Mouse (Mus musculus): ENCODE data around the gene Rspo1. TPM values are rescaled to one million over a fixed set of nuclear protein-coding genes. Genes with fewer than 3 reads are reported as not detected.
"Not testable (repeated sequence)": the region's sequence is repeated elsewhere in the genome, so short reads cannot be mapped to it uniquely, and the experiment has no call there.

The Rspo1 gene
- polyA plus RNA-seq (2015; fragmentation: Nextera tagmentation; extraction: Ambion mirVana) = 4.9 and 8.5 TPM in 2 replicates

DNA sequence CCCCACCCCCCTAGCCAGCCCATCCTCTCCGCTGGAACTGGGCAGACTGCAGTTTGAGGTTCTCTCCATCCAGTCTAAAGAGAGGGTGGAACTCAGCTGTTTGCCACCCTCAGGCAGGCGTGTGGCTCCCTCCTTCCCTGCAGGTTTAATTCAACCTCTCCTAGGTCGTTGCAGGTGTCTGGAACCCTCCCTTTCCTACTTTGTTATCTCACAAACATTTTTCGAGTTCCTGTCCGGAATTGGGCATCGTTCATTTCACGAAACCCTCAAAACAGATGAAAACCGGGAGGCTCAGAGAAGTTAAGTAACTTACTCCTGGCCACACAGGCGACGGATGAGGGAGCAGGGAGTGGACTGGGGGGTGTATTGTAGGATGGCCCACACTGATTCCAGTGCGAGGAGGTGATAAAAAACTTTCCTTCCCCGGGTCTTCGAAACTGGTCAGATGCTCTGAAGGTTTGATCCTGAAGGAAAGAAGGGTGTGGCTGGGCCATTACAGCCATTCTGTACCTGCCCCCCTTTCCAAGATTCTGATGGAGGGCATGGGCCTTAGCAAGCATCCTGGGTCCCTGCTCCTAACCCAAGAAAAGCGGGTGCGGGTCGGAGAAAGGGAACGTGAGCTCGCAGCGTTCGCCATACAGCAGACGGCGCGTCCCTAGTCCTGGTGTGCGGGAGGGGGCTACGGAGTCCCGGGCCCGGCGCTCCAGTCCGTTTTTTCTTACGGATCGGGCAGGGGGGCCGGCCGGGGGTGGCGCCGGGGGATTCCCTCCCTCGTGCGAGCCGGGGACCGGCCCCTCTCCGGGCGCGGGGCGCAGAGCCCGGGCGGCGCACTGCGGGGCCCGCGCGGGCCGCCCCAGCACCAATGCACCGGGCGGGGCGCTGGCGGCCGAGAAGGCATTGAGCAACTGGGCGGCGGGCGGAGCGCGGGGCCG is at the start of gene Rspo1:
Rspo1 (plus strand) TSS at position 760 of the 932 bp plus-strand sequence.
- 2% methylated on average over 37 of the region's 62 CpGs for WGBS
- Histone ChIP-seq H3K4me3 (peak within 1 kb of the TSS; percentile 42), H3K4me2 (peak within 1 kb of the TSS; percentile 64), H3K36me3 (ENCODE audit: poor library complexity, severe bottlenecking) (no peaks in the 10 kb centered on the region), H3K9ac (peak within 1 kb of the TSS; percentile 45; the same call in 1 of the 2 replicates), H3K27me3 (peaks cover 87% of the 10 kb centered on the region), H3K27ac (no peak within 1 kb of the TSS), H3K4me1 (peaks cover 37% of the 10 kb centered on the region), H3K9me3 (replicated peaks) (no peaks in the 10 kb centered on the region)
- peak; percentile 21; the same call in 1 of the 2 replicates for ATAC-seq

GRCm38 (mm10) chr4:124936613-124937471 is 49.4 kb upstream of the Rspo1 start, which contains the start of gene 9930104L06Rik:
Gene 9930104L06Rik, plus strand, starts transcription at chr4:124937048.
- no peak within 1 kb of the TSS for H3K27ac ChIP-seq
- peaks cover 27% of the 10 kb centered on the region for H3K4me1 ChIP-seq
- H3K9ac ChIP-seq = peak within 1 kb of the TSS; percentile 81
- H3K4me3 ChIP-seq = peak within 1 kb of the TSS; percentile 80
- peak within 1 kb of the TSS; percentile 85 for H3K4me2 ChIP-seq
- peak; percentile 100 for ATAC-seq
- H3K36me3 ChIP-seq (ENCODE audit: poor library complexity, severe bottlenecking) = peaks cover 29% of the 10 kb centered on the region
- H3K27me3 ChIP-seq = no peaks in the 10 kb centered on the region
- H3K9me3 ChIP-seq (replicated peaks) = no peaks in the 10 kb centered on the region
- under 1% methylated on average over 52 of the region's 52 CpGs for WGBS

GRCm38 (mm10) chr4:124939211-124939610 is 47.0 kb upstream of the Rspo1 start, which contains the start of gene Cdca8:
Gene Cdca8, minus strand, starts transcription at chr4:124939311.
- Histone ChIP-seq H3K36me3 (ENCODE audit: poor library complexity, severe bottlenecking) (peaks cover 41% of the 10 kb centered on the region), H3K4me1 (peaks cover 27% of the 10 kb centered on the region), H3K4me2 (peak within 1 kb of the TSS; percentile 85; the same call in 1 of the 2 replicates)
- 96% methylated on average over 4 of the region's 4 CpGs for WGBS
- H3K4me3 ChIP-seq; H3K9me3 ChIP-seq (replicated peaks); H3K27ac ChIP-seq; H3K27me3 ChIP-seq; H3K9ac ChIP-seq; ATAC-seq: not testable (repeated sequence)

GRCm38 (mm10) chr4:124943022-124943421 is 43.2 kb upstream of the Rspo1 start:
- no peak overlapping the region for H3K4me2 ChIP-seq
- H3K4me1 ChIP-seq = peaks cover 5% of the 10 kb centered on the region; the same call in 1 of the 2 replicates
- no peak overlapping the region for H3K27ac ChIP-seq
- no peaks in the 10 kb centered on the region for H3K9me3 ChIP-seq (replicated peaks)
- WGBS = 12% methylated on average over 4 of the region's 4 CpGs
- no peak for ATAC-seq
- H3K27me3 ChIP-seq = no peaks in the 10 kb centered on the region
- H3K9ac ChIP-seq = no peak overlapping the region
- H3K36me3 ChIP-seq (ENCODE audit: poor library complexity, severe bottlenecking) = peaks cover 41% of the 10 kb centered on the region
- H3K4me3 ChIP-seq = no peak overlapping the region

DNA sequence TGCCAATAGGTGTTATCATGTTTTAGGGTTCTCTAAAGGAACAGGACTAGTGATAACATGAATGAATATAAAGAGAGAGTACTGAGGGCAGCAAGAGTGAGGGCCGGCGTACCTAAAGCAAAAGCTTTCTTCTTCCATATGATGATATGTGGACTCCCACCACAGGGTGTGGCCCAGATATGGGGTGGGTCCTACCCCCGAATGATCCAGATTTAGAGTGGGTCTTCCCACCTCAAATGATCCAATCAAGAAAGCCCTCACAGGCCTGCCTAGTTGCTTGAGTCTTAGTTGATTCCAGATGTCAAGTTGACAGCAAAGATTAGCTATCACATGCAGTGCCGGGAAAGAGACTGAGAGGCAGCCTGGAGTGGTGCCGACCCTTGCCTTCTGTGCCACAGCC is 42.4 kb upstream of the Rspo1 start:
- Histone ChIP-seq H3K4me1 (no peaks in the 10 kb centered on the region), H3K27me3 (no peaks in the 10 kb centered on the region), H3K9ac (no peak overlapping the region), H3K4me2 (no peak overlapping the region), H3K36me3 (ENCODE audit: poor library complexity, severe bottlenecking) (peaks cover 36% of the 10 kb centered on the region), H3K27ac (no peak overlapping the region), H3K4me3 (no peak overlapping the region), H3K9me3 (replicated peaks) (no peaks in the 10 kb centered on the region)
- ATAC-seq = no peak
- WGBS = 85% methylated on average over 5 of the region's 5 CpGs

DNA sequence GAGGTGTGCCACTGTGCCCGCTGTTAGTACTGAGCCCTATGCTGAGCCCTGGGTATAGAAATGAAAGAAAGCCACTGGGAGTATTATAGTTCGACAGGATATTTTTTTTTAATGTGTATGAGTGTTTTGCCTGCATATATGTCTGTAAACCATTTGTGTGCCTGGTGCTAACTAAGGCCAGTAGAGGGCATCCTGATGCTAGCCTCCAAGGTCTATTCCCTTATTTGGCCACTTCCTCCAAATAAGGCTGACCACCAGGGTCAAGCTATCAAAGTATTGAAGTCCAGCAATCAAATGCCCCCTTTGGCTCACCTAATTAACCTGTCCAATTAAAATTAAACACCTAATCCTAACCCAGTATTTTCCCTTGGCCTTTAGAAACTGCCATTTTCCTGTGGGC is 41.3 kb upstream of the Rspo1 start:
- Histone ChIP-seq H3K27me3 (no peaks in the 10 kb centered on the region), H3K36me3 (ENCODE audit: poor library complexity, severe bottlenecking) (peaks cover 27% of the 10 kb centered on the region), H3K9me3 (replicated peaks) (no peaks in the 10 kb centered on the region), H3K4me3 (no peak overlapping the region), H3K9ac (no peak overlapping the region), H3K27ac (no peak overlapping the region), H3K4me2 (no peak overlapping the region), H3K4me1 (no peaks in the 10 kb centered on the region)
- 65% methylated on average over 2 of the region's 2 CpGs for whole genome bisulfite sequencing
- ATAC-seq = no peak

DNA sequence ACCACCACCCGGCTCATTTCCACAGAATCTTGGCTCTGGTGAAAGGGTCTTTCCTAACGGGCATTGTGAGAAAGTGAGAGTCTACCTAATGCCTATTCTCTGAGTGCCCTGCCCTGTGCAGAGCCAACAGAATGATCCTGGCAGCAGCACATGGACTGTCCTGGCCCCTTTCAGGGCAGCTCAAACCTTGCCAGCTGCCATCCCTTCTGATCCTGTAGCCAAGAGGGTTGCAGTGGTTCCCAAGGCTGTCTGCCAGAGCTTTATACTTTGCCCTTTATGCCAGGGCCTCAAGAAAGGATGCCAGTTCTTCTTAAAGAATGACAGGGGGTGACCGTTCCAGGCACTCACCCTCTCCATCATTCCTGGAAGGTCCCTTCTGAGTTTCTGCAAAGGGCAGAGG is 36.7 kb upstream of the Rspo1 start:
- H3K4me3 ChIP-seq = no peak overlapping the region
- H3K9me3 ChIP-seq (replicated peaks) = no peaks in the 10 kb centered on the region
- no peaks in the 10 kb centered on the region for H3K27me3 ChIP-seq
- H3K27ac ChIP-seq = no peak overlapping the region
- H3K4me2 ChIP-seq = no peak overlapping the region
- no peak for ATAC-seq
- WGBS = 75% methylated on average over 3 of the region's 3 CpGs
- H3K4me1 ChIP-seq = no peaks in the 10 kb centered on the region
- H3K36me3 ChIP-seq (ENCODE audit: poor library complexity, severe bottlenecking) = no peaks in the 10 kb centered on the region
- no peak overlapping the region for H3K9ac ChIP-seq

- Histone ChIP-seq H3K4me3 (no peak overlapping the region), H3K27ac (no peak overlapping the region; the same call in 1 of the 2 replicates), H3K36me3 (ENCODE audit: poor library complexity, severe bottlenecking) (no peaks in the 10 kb centered on the region), H3K9me3 (replicated peaks) (no peaks in the 10 kb centered on the region), H3K9ac (no peak overlapping the region), H3K27me3 (no peaks in the 10 kb centered on the region), H3K4me1 (no peaks in the 10 kb centered on the region), H3K4me2 (no peak overlapping the region)
- 87% methylated on average over 21 of the region's 21 CpGs for WGBS
- no peak for ATAC-seq
Observed at GRCm38 (mm10) chr4:124950181-124951035, 35.8 kb upstream of the Rspo1 start.

GRCm38 (mm10) chr4:124951036-124951433 is 35.2 kb upstream of the Rspo1 start:
- no peak for ATAC-seq
- Histone ChIP-seq H3K4me1 (no peaks in the 10 kb centered on the region), H3K27ac (no peak overlapping the region), H3K9ac (no peak overlapping the region), H3K36me3 (ENCODE audit: poor library complexity, severe bottlenecking) (no peaks in the 10 kb centered on the region), H3K27me3 (no peaks in the 10 kb centered on the region), H3K9me3 (replicated peaks) (no peaks in the 10 kb centered on the region), H3K4me2 (no peak overlapping the region), H3K4me3 (no peak overlapping the region)
- WGBS = 54% methylated on average over 10 of the region's 10 CpGs

- 76% methylated on average over 4 of the region's 4 CpGs for WGBS
- H3K27ac ChIP-seq = no peak overlapping the region
- no peak overlapping the region for H3K4me3 ChIP-seq
- no peak for ATAC-seq
- H3K27me3 ChIP-seq = no peaks in the 10 kb centered on the region
- no peak overlapping the region for H3K9ac ChIP-seq
- H3K4me2 ChIP-seq = no peak overlapping the region
- H3K36me3 ChIP-seq (ENCODE audit: poor library complexity, severe bottlenecking) = no peaks in the 10 kb centered on the region
- no peaks in the 10 kb centered on the region for H3K4me1 ChIP-seq
- no peaks in the 10 kb centered on the region for H3K9me3 ChIP-seq (replicated peaks)
Observed at GRCm38 (mm10) chr4:124953546-124953945, 32.7 kb upstream of the Rspo1 start.

DNA sequence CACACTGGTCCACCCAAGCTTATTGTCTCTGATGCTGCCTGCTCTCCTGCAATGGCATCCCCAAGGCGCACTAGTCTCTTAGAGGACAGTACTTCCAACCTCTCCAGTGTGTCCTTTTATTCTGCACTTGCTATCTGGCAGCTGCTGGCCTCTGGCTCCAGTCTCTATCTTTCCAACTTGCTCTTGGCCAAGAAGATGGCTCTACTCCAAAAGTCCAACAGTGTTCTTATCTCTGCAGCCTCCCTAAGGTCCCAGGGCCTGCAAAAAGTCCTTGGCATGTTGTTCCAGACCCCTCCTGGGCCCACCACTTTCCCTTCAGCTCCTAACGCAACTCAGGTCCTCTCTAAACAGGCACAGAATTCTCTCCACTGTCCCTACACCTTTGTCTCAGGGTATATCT is 28.9 kb upstream of the Rspo1 start:
- ATAC-seq = no peak
- Histone ChIP-seq H3K36me3 (ENCODE audit: poor library complexity, severe bottlenecking) (no peaks in the 10 kb centered on the region), H3K9ac (no peak overlapping the region), H3K27ac (no peak overlapping the region), H3K9me3 (replicated peaks) (no peaks in the 10 kb centered on the region), H3K4me1 (no peaks in the 10 kb centered on the region), H3K4me2 (no peak overlapping the region), H3K27me3 (no peaks in the 10 kb centered on the region), H3K4me3 (no peak overlapping the region)
- WGBS = 80% methylated on average over 2 of the region's 2 CpGs

All from forebrain, embryonic 13.5 days (tissue).